Mouse (Mus musculus): ENCODE measurements around the gene Spred2.

GRCm38 (mm10) chr11:19955701-19956100, 31.5 kb downstream of the Spred2 start:
- TF ChIP-seq CTCF (IDR thresholded peaks at IDR 0.05; ENCODE audit: low read depth, low read length) (no peak), POLR2A (IDR thresholded peaks at IDR 0.05; ENCODE audit: borderline replicate concordance, low read depth, low read length) (no peak)
